Comparison of ENCODE assay signal across 13 mouse cellular contexts in genomic region chr9:110400650-110401049, GRCm38 (mm10). TPM values are rescaled to one million over a fixed set of nuclear protein-coding genes. Genes with fewer than 3 reads are reported as not detected.
DNase-seq lines count a peak whose midpoint lies in the region; ATAC-seq and TF ChIP-seq lines count a peak whose summit lies in the region.
"Had no signal": no experiment of that assay in that cellular context is flagged by ENCODE, and none has a peak within 500 bp of the region (broad histone marks: within the 10 kb centered on the region; RNA-seq: fewer than 3 reads in every experiment).

No protein-coding gene starts in this region.

- no peak overlapping the region for H3K9ac ChIP-seq in stomach, embryonic 15.5 days
- H3K9ac ChIP-seq: embryonic facial prominence, embryonic 13.5 days; neural tube, embryonic 12.5 days had no signal

- ATAC-seq in stomach, embryonic 15.5 days (ENCODE audit: insufficient read depth, low FRiP score, low read depth): peak; percentile 35; the same call in 1 of the 2 replicates

- DNase-seq in kidney, adult 2 months: peak; percentile 23
- no peak for DNase-seq in kidney, postnatal 25 days
- peak; percentile 51 for DNase-seq in adrenal gland, postnatal 14 days
- peak; percentile 55 for DNase-seq in heart, postnatal 25 days (ENCODE audit: low spot score)
- no peak for DNase-seq in cerebellum, postnatal 4 days (ENCODE audit: low spot score in 2 of 2)
- DNase-seq in urinary bladder, postnatal 36 days (ENCODE audit: low spot score in 2 of 2): no peak
- no peak for DNase-seq in left cerebral cortex, postnatal 25 days (ENCODE audit: low spot score in 2 of 2)
- DNase-seq: cerebellum, adult 9-11 months had no signal

- TF ChIP-seq POLR2A in kidney, adult 2 months (IDR thresholded peaks at IDR 0.05; ENCODE audit: low read depth, low read length): no peak

- H3K27ac ChIP-seq in kidney, adult 2 months (ENCODE audit: insufficient read depth, low read depth, low read length): peak overlapping the region; percentile 16; the same call in 1 of the 2 replicates
- H3K27ac ChIP-seq in stomach, embryonic 15.5 days: no peak overlapping the region
- H3K27ac ChIP-seq: embryonic facial prominence, embryonic 13.5 days; neural tube, embryonic 12.5 days had no signal

- no peaks in the 10 kb centered on the region for H3K36me3 ChIP-seq in kidney, adult 2 months (ENCODE audit: control insufficient read depth, insufficient read depth, low read length)
- H3K36me3 ChIP-seq in stomach, embryonic 15.5 days: 0 out of 2 replicates have a peak, but pooled peaks cover under 1% of the 10 kb centered on the region

- WGBS in kidney, adult 2 months: 58% methylated on average over 5 of the region's 5 CpGs
- WGBS in stomach, embryonic 15.5 days: 55% methylated on average over 5 of the region's 5 CpGs

- intact Hi-C loops in heart, postnatal 25 days (cut with DNase I): no loop called here
- intact Hi-C loops in left cerebral cortex, postnatal 25 days (cut with DNase I): no loop called here

- H3K9me3 ChIP-seq in stomach, embryonic 15.5 days: no peaks in the 10 kb centered on the region
- H3K9me3 ChIP-seq: embryonic facial prominence, embryonic 13.5 days; neural tube, embryonic 12.5 days had no signal

- no peak for TF ChIP-seq CTCF in kidney, adult 2 months (conservative IDR thresholded peaks at IDR 0.05; ENCODE audit: insufficient read depth, insufficient read length, low read depth, low read length)

- no peak overlapping the region for H3K4me3 ChIP-seq in kidney, adult 2 months (ENCODE audit: insufficient read depth, low read depth, low read length)
- no peak overlapping the region for H3K4me3 ChIP-seq in stomach, embryonic 15.5 days (replicated peaks)
- H3K4me3 ChIP-seq: embryonic facial prominence, embryonic 13.5 days; neural tube, embryonic 12.5 days had no signal

- peaks cover 16% of the 10 kb centered on the region for H3K4me1 ChIP-seq in kidney, adult 2 months (ENCODE audit: control insufficient read depth, insufficient read depth, low read length)
- H3K4me1 ChIP-seq in stomach, embryonic 15.5 days: no peaks in the 10 kb centered on the region
- H3K4me1 ChIP-seq: neural tube, embryonic 12.5 days had no signal

- no peak overlapping the region for H3K4me2 ChIP-seq in stomach, embryonic 15.5 days
- H3K4me2 ChIP-seq: embryonic facial prominence, embryonic 13.5 days; liver, embryonic 11.5 days; midbrain, embryonic 11.5 days; neural tube, embryonic 12.5 days had no signal

- no peaks in the 10 kb centered on the region for H3K27me3 ChIP-seq in kidney, adult 2 months (replicated peaks; ENCODE audit: control insufficient read depth, insufficient read depth, low read length)
- no peaks in the 10 kb centered on the region for H3K27me3 ChIP-seq in stomach, embryonic 15.5 days (replicated peaks)
- H3K27me3 ChIP-seq: embryonic facial prominence, embryonic 13.5 days; neural tube, embryonic 12.5 days had no signal

RNA-seq across cellular contexts. Expression of gene Ptpn23, which starts 7.4 kb away (rescaled TPM):
- polyA plus RNA-seq in kidney, adult 2 months (2012; rRNA removed): 26.6 and 29.2 TPM in 2 replicates
- total RNA-seq in adrenal gland, postnatal 14 days (2021): 46.6 and 47.1 TPM in 2 replicates
- 10 to 100 TPM; 13.6 to 16.0 TPM for total RNA-seq in heart, postnatal 25 days (2021)
- 16.4 and 17.2 TPM in 2 replicates for polyA plus RNA-seq in stomach, embryonic 15.5 days (2015; fragmentation: Nextera tagmentation; extraction: Ambion mirVana)
- total RNA-seq in left cerebral cortex, postnatal 25 days (2021): 10 to 100 TPM; 52.6 to 53.8 TPM

RNA-seq across cellular contexts. Expression of gene Ngp, which starts 18.9 kb away (rescaled TPM):
- polyA plus RNA-seq in kidney, adult 2 months (2012; rRNA removed): 0.17 TPM in 1 of 2 replicates, not detected in the other
- 3.0 and 10.4 TPM in 2 replicates for total RNA-seq in adrenal gland, postnatal 14 days (2021)
- not detected for total RNA-seq in heart, postnatal 25 days (2021)
- 62.1 and 64.5 TPM in 2 replicates for polyA plus RNA-seq in stomach, embryonic 15.5 days (2015; fragmentation: Nextera tagmentation; extraction: Ambion mirVana)
- total RNA-seq in left cerebral cortex, postnatal 25 days (2021): not detected

Comparison
In these comparisons a context has a peak if more than half of its experiments do, and no peak if none do; other contexts are left out.
1. DNase-seq: peak in kidney, adult 2 months (single experiment), adrenal gland, postnatal 14 days (single experiment) and heart, postnatal 25 days (single experiment); none in kidney, postnatal 25 days (0 of 2), cerebellum, postnatal 4 days (0 of 2), urinary bladder, postnatal 36 days (0 of 2) and left cerebral cortex, postnatal 25 days (0 of 2).